Mouse (Mus musculus): ENCODE data around the gene Col17a1.

GRCm38 (mm10) chr19:47699743-47700142, 7.8 kb upstream of the Col17a1 start:
- TF ChIP-seq POLR2A (IDR thresholded peaks at IDR 0.05; ENCODE audit: extremely low read depth, insufficient read depth, low read length), result no peak
- TF ChIP-seq CTCF (IDR thresholded peaks at IDR 0.05; ENCODE audit: low read depth, low read length), result no peak

Measured in liver, adult 2 months (tissue).